Mouse (Mus musculus): ENCODE data around the gene Opn1mw. TPM values are rescaled to one million over a fixed set of nuclear protein-coding genes. Genes with fewer than 3 reads are reported as not detected.
"Not testable (repeated sequence)": the region's sequence is repeated elsewhere in the genome, so short reads cannot be mapped to it uniquely, and the experiment has no call there.

Opn1mw gene
- polyA plus RNA-seq (2015; fragmentation: Nextera tagmentation; extraction: Ambion mirVana), result not detected in 2 replicates

GRCm38 (mm10) chrX:74127164-74127563 lies at the start of gene Opn1mw:
TSS of gene Opn1mw (plus strand) at chrX:74127464.
- Histone ChIP-seq H3K4me2 (no peak within 1 kb of the TSS), H3K27me3 (peaks cover 20% of the 10 kb centered on the region), H3K4me1 (no peaks in the 10 kb centered on the region), H3K9ac (no peak within 1 kb of the TSS), H3K36me3 (no peaks in the 10 kb centered on the region), H3K27ac (no peak within 1 kb of the TSS), H3K4me3 (no peak within 1 kb of the TSS), H3K9me3 (no peaks in the 10 kb centered on the region)
- ATAC-seq (ENCODE audit: insufficient number of reproducible peaks, insufficient read depth, low FRiP score, low TSS enrichment, low read depth), result no peak

DNA sequence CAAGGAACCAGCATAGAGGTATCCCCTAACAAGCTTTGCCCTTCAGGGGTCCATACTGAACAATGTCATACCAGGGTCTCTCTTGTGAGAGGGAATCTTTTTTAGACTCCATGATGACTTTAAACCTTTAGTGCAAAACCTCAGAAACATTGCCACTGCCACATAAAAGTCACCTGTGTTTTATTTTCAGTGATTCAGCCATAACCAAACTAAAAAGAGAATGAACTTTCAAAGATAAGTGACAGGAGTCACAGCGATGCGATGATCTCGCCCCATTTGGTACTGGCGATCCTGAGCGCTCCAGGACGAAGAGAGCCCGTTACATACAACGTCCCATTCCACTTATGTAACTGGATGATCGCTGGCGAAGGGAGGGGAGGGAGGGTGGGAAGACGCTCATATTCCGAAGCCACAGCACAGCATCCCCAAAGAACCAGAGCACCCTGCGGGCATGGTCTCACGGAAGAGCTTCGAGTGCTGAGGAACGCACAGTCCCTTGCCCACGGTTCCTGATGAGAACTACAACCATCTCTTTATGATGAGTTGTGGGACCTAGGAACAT lies 42.9 kb upstream of the Opn1mw start:
- H3K36me3 ChIP-seq, result peaks cover 2% of the 10 kb centered on the region; the same call in 1 of the 2 replicates
- 0 out of 2 replicates have a peak, but pooled peaks cover 3% of the 10 kb centered on the region for H3K4me1 ChIP-seq
- H3K4me2 ChIP-seq, result peak overlapping the region; percentile 58
- WGBS, result 20% methylated on average over 17 of the region's 17 CpGs
- H3K27me3 ChIP-seq, result peaks cover 6% of the 10 kb centered on the region
- H3K27ac ChIP-seq, result peak overlapping the region; percentile 95
- H3K9me3 ChIP-seq, result no peaks in the 10 kb centered on the region
- peak overlapping the region; percentile 80 for H3K9ac ChIP-seq
- peak overlapping the region; percentile 58 for H3K4me3 ChIP-seq
- ATAC-seq (ENCODE audit: insufficient number of reproducible peaks, insufficient read depth, low FRiP score, low TSS enrichment, low read depth), result no peak

GRCm38 (mm10) chrX:74084946-74085498 lies 42.2 kb upstream of the Opn1mw start:
- Histone ChIP-seq H3K27ac (peak overlapping the region; percentile 95), H3K9me3 (no peaks in the 10 kb centered on the region), H3K9ac (peak overlapping the region; percentile 80), H3K4me1 (0 out of 2 replicates have a peak, but pooled peaks cover 3% of the 10 kb centered on the region), H3K4me3 (peak overlapping the region; percentile 58), H3K4me2 (peak overlapping the region; percentile 58), H3K36me3 (no peaks in the 10 kb centered on the region), H3K27me3 (peaks cover 6% of the 10 kb centered on the region)
- ATAC-seq (ENCODE audit: insufficient number of reproducible peaks, insufficient read depth, low FRiP score, low TSS enrichment, low read depth), result peak; percentile 84
- 21% methylated on average over 22 of the region's 56 CpGs for WGBS

GRCm38 (mm10) chrX:74085601-74086038 lies 41.6 kb upstream of the Opn1mw start:
- Histone ChIP-seq H3K9me3 (no peaks in the 10 kb centered on the region), H3K4me1 (0 out of 2 replicates have a peak, but pooled peaks cover 3% of the 10 kb centered on the region), H3K4me3 (peak overlapping the region; percentile 58), H3K9ac (peak overlapping the region; percentile 80), H3K27ac (peak overlapping the region; percentile 95), H3K27me3 (peaks cover 6% of the 10 kb centered on the region), H3K4me2 (peak overlapping the region; percentile 49), H3K36me3 (no peaks in the 10 kb centered on the region)
- WGBS, result 23% methylated on average over 26 of the region's 27 CpGs
- peak; percentile 99 for ATAC-seq (ENCODE audit: insufficient number of reproducible peaks, insufficient read depth, low FRiP score, low TSS enrichment, low read depth)

- WGBS, result 71% methylated on average over 1 of the region's 1 CpGs
- H3K27me3 ChIP-seq, result peaks cover 11% of the 10 kb centered on the region
- H3K4me1 ChIP-seq, result no peaks in the 10 kb centered on the region
- ATAC-seq (ENCODE audit: insufficient number of reproducible peaks, insufficient read depth, low FRiP score, low TSS enrichment, low read depth), result no peak
- H3K4me2 ChIP-seq, result no peak overlapping the region
- no peak overlapping the region for H3K9ac ChIP-seq
- H3K27ac ChIP-seq, result no peak overlapping the region
- no peaks in the 10 kb centered on the region for H3K9me3 ChIP-seq
- H3K4me3 ChIP-seq, result no peak overlapping the region
- H3K36me3 ChIP-seq, result no peaks in the 10 kb centered on the region
These were observed 32.1 kb upstream of the Opn1mw start for GRCm38 (mm10) chrX:74095130-74095529.

DNA sequence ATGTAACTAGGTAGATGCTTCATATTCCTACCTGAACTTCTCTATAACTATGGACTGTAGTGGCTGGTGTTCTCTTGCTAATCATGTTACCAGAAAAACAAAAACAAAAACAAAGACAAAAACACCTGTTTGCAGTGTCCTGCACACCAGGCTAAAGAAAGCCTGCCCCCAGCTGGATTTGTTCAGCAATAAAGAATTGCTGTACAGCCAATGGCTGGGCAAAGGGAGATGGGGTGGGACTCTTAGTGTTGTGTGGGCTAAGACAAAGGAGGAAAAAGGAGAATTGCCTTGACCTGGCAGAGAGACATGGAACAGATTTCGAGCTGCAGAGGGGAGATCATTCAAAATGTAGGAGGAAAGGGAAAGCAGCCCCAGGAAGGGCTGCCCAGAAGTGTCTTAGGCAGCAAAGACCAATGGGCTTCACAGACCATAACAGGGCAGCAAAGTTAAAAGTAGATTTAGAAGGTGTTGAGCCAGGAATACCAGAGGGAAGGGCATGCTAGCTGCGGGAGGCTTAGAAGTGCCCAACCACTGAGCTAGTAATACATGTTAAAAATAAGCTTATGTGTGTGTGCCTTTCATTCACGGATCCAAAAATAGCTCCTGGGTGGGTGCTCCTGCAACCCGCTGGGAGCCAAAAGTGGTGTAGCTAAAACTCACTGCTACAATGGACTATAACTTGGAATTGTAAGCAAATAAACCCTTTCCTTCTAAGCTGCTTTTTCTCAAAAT lies 23.6 kb upstream of the Opn1mw start:
- H3K9ac ChIP-seq, result no peak overlapping the region
- WGBS, result 67% methylated on average over 4 of the region's 4 CpGs
- H3K27me3 ChIP-seq, result peaks cover 8% of the 10 kb centered on the region
- no peak overlapping the region for H3K27ac ChIP-seq
- no peaks in the 10 kb centered on the region for H3K9me3 ChIP-seq
- H3K4me1 ChIP-seq, result no peaks in the 10 kb centered on the region
- no peak overlapping the region for H3K4me3 ChIP-seq
- no peaks in the 10 kb centered on the region for H3K36me3 ChIP-seq
- H3K4me2 ChIP-seq, result no peak overlapping the region
- no peak for ATAC-seq (ENCODE audit: insufficient number of reproducible peaks, insufficient read depth, low FRiP score, low TSS enrichment, low read depth)

- Histone ChIP-seq H3K4me1 (no peaks in the 10 kb centered on the region), H3K4me3 (no peak overlapping the region), H3K9ac (no peak overlapping the region), H3K27ac (no peak overlapping the region), H3K36me3 (no peaks in the 10 kb centered on the region), H3K27me3 (peaks cover 18% of the 10 kb centered on the region; the same call in 1 of the 2 replicates), H3K4me2 (no peak overlapping the region), H3K9me3 (no peaks in the 10 kb centered on the region)
- ATAC-seq (ENCODE audit: insufficient number of reproducible peaks, insufficient read depth, low FRiP score, low TSS enrichment, low read depth), result no peak
- 67% methylated on average over 2 of the region's 2 CpGs for WGBS
These were observed 21.3 kb upstream of the Opn1mw start for GRCm38 (mm10) chrX:74105916-74106315.

DNA sequence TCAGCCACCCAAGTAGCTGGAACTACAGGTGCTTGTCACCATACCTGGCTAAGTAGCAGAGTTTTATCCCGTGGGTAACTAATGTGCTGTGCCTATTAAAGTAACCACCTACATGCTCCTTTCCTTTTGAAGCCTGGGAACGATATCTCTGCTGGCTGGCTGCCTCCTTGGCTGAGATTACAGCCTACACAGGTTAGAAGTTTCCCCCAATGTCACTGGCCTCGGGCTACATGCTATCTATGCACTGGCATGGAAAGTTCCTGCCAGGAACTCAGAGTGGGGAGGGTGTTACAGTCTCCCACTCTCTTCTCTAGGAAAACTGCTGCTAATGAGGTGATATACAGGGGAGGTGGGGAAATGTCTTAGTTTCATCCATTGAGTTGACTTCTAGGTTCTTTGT lies 18.5 kb upstream of the Opn1mw start:
- Histone ChIP-seq H3K4me1 (no peaks in the 10 kb centered on the region), H3K27me3 (peaks cover 14% of the 10 kb centered on the region; the same call in 1 of the 2 replicates), H3K27ac (no peak overlapping the region), H3K36me3 (no peaks in the 10 kb centered on the region), H3K9me3 (no peaks in the 10 kb centered on the region), H3K4me3 (no peak overlapping the region), H3K4me2 (no peak overlapping the region), H3K9ac (no peak overlapping the region)
- no peak for ATAC-seq (ENCODE audit: insufficient number of reproducible peaks, insufficient read depth, low FRiP score, low TSS enrichment, low read depth)
- 49% methylated on average over 3 of the region's 3 CpGs for WGBS

DNA sequence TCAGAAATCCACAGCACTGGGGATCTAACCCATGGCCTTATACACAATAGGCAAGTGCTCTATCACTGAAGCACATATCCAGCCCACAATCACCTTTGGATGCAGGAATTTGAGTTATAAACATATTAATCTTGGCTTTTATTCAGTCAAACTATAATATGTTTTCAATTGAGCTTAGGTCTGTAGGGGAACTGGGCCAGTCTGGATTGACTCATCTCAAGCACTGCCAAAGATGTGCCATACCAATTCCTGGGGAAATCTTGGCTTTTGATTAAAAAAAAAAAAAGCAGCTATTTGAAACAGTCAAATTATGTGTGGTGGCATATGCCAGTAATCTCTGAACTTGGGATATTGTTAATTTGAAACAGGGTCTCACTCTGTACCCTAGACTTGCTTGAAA lies 13.2 kb upstream of the Opn1mw start:
- no peak overlapping the region for H3K4me2 ChIP-seq

GRCm38 (mm10) chrX:74115511-74115910 lies 11.8 kb upstream of the Opn1mw start:
- ATAC-seq (ENCODE audit: insufficient number of reproducible peaks, insufficient read depth, low FRiP score, low TSS enrichment, low read depth), result no peak
- H3K27me3 ChIP-seq, result 0 out of 2 replicates have a peak, but pooled peaks cover 4% of the 10 kb centered on the region
- peak overlapping the region; percentile 31 for H3K4me3 ChIP-seq
- H3K9me3 ChIP-seq, result no peaks in the 10 kb centered on the region
- no peaks in the 10 kb centered on the region for H3K36me3 ChIP-seq
- 27% methylated on average over 10 of the region's 10 CpGs for WGBS
- peak overlapping the region; percentile 52 for H3K4me2 ChIP-seq
- H3K9ac ChIP-seq, result peak overlapping the region; percentile 61; the same call in 1 of the 2 replicates
- no peak overlapping the region for H3K27ac ChIP-seq
- no peaks in the 10 kb centered on the region for H3K4me1 ChIP-seq

More for the DNA sequence above, 13.2 kb upstream of the Opn1mw start:
- Histone ChIP-seq H3K27me3 (peaks cover 10% of the 10 kb centered on the region; the same call in 1 of the 2 replicates), H3K27ac (no peak overlapping the region), H3K4me3 (no peak overlapping the region), H3K36me3 (no peaks in the 10 kb centered on the region), H3K4me1 (no peaks in the 10 kb centered on the region), H3K9me3 (no peaks in the 10 kb centered on the region), H3K9ac (no peak overlapping the region)
- no peak for ATAC-seq (ENCODE audit: insufficient number of reproducible peaks, insufficient read depth, low FRiP score, low TSS enrichment, low read depth)

DNA sequence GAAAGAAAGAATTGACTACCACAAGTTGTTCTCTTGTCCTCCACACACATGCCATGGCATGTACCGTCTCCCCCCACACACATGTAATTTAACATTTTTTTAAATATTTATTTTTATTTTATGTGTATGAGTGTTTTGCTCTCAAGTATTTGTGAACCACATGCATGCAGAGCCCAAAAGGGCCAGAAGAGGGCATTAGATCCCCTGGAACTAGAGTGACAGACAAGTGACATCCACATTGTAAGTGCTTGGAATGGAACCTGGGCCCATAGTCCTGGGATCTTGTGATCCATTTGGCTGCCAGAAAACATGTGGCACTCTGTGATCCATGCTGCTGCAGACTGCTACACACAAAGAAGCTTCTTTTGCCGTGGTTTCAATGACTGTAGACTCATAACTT lies 2.3 kb upstream of the Opn1mw start:
- Histone ChIP-seq H3K9ac (no peak overlapping the region), H3K36me3 (no peaks in the 10 kb centered on the region), H3K27me3 (peaks cover 20% of the 10 kb centered on the region), H3K9me3 (no peaks in the 10 kb centered on the region), H3K4me3 (no peak overlapping the region), H3K4me2 (no peak overlapping the region), H3K4me1 (no peaks in the 10 kb centered on the region), H3K27ac (no peak overlapping the region)
- ATAC-seq (ENCODE audit: insufficient number of reproducible peaks, insufficient read depth, low FRiP score, low TSS enrichment, low read depth), result no peak
- WGBS, result 65% methylated on average over 2 of the region's 2 CpGs

DNA sequence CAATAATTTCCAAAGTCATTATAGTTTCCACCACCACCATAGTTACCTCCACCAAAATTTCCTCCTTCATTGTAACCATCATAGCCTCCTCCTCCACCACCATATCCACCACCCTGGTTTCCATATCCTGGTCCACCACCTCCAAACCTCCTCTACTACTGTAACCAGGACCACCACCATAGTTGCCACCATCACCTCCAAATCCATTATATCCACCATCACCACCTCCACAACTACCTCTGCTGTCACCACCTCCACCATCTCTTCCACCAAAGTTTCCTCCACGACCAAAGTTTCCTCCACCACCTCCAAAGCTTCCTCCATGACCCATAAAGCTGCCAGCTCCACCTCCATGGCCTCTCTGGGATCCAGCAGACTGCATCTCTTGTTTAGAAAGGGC lies 8.0 kb downstream of the Opn1mw start, which contains the start of gene Mecp2:
Gene Mecp2, minus strand, starts transcription at position 101 of the 400 bp plus-strand sequence.
- 30% methylated on average over 1 of the region's 1 CpGs for WGBS
- not testable (repeated sequence) for H3K4me2 ChIP-seq

More for the DNA sequence above, 8.0 kb downstream of the Opn1mw start, which contains the start of gene Mecp2:
- H3K27ac ChIP-seq; H3K9me3 ChIP-seq; H3K9ac ChIP-seq; H3K36me3 ChIP-seq; H3K27me3 ChIP-seq; H3K4me1 ChIP-seq; H3K4me3 ChIP-seq; ATAC-seq (ENCODE audit: insufficient number of reproducible peaks, insufficient read depth, low FRiP score, low TSS enrichment, low read depth): not testable (repeated sequence)

Data from embryonic facial prominence, embryonic 13.5 days (tissue).